Mouse (Mus musculus) kidney, adult 11 months (tissue): ENCODE data around the gene Plekhg1.

Experiments
- DNase-seq: peaks from one replicate; pipeline ENCODE4 v3.0.0; 2022

Plekhg1 gene

GRCm38 (mm10) chr10:3972981-3973588, 232.9 kb downstream of the Plekhg1 start, which contains the start of gene Mthfd1l:
TSS of gene Mthfd1l (plus strand) at chr10:3973118.
- DNase-seq, result peak; percentile 77

- DNase-seq, result peak; percentile 80
Observed at GRCm38 (mm10) chr10:3973589-3974070, 233.5 kb downstream of the Plekhg1 start.

GRCm38 (mm10) chr10:3974380-3974779, 234.2 kb downstream of the Plekhg1 start:
- DNase-seq, result no peak

GRCm38 (mm10) chr10:3975898-3976622, 235.9 kb downstream of the Plekhg1 start:
- DNase-seq, result no peak

- no peak for DNase-seq
Observed at GRCm38 (mm10) chr10:3976623-3977010, 236.5 kb downstream of the Plekhg1 start.

- no peak for DNase-seq
Observed at GRCm38 (mm10) chr10:3978326-3978725, 238.2 kb downstream of the Plekhg1 start.

GRCm38 (mm10) chr10:3978792-3979488, 238.8 kb downstream of the Plekhg1 start:
- no peak for DNase-seq

- DNase-seq, result no peak
Observed at GRCm38 (mm10) chr10:3980231-3980630, 240.1 kb downstream of the Plekhg1 start.

GRCm38 (mm10) chr10:3990295-3990883, 250.2 kb downstream of the Plekhg1 start:
- DNase-seq, result no peak

- DNase-seq, result no peak
Observed at GRCm38 (mm10) chr10:3993365-3994102, 253.4 kb downstream of the Plekhg1 start.

GRCm38 (mm10) chr10:3995277-3995676, 255.1 kb downstream of the Plekhg1 start:
- no peak for DNase-seq

- peak; percentile 32 for DNase-seq
Observed at GRCm38 (mm10) chr10:3996170-3996876, 256.2 kb downstream of the Plekhg1 start.

GRCm38 (mm10) chr10:3997851-3998426, 257.8 kb downstream of the Plekhg1 start:
- DNase-seq, result no peak

- no peak for DNase-seq
Observed at GRCm38 (mm10) chr10:4002711-4003110, 262.5 kb downstream of the Plekhg1 start.

- no peak for DNase-seq
Observed at GRCm38 (mm10) chr10:4005191-4005590, 265.0 kb downstream of the Plekhg1 start.

GRCm38 (mm10) chr10:4006296-4007015, 266.3 kb downstream of the Plekhg1 start:
- no peak for DNase-seq
